Mouse (Mus musculus): ENCODE data around the gene Ppp4r1.

GRCm38 (mm10) chr17:65820197-65820596 lies 37.8 kb downstream of the Ppp4r1 start:
- TF ChIP-seq USF2 (conservative IDR thresholded peaks at IDR 0.05; ENCODE audit: low read depth, low read length): no peak
- no peak for TF ChIP-seq CHD2 (IDR thresholded peaks at IDR 0.05; ENCODE audit: low read length)
- no peak for TF ChIP-seq HCFC1 (IDR thresholded peaks at IDR 0.05; ENCODE audit: low read depth, low read length)
- no peak for TF ChIP-seq SIN3A (IDR thresholded peaks at IDR 0.05; ENCODE audit: low read length)
- TF ChIP-seq MYC (IDR thresholded peaks at IDR 0.05; ENCODE audit: low read depth, low read length): no peak
- TF ChIP-seq MAFK (IDR thresholded peaks at IDR 0.05; ENCODE audit: insufficient replicate concordance, low read length): no peak
- no peak for TF ChIP-seq CTCF (conservative IDR thresholded peaks at IDR 0.05 in 1 of 2, IDR thresholded peaks at IDR 0.05 in 1 of 2; ENCODE audit: low read depth in 2 of 2, low read length in 2 of 2)
- TF ChIP-seq IRF4 (IDR thresholded peaks at IDR 0.05; ENCODE audit: low read depth, low read length): no peak
- TF ChIP-seq ZC3H11A (IDR thresholded peaks at IDR 0.05; ENCODE audit: low read depth, low read length): no peak
- no peak for TF ChIP-seq ETS1 (conservative IDR thresholded peaks at IDR 0.05; ENCODE audit: low read depth, low read length)
- no peak for TF ChIP-seq MEF2A (IDR thresholded peaks at IDR 0.05; ENCODE audit: borderline replicate concordance, low read depth, low read length)
- TF ChIP-seq USF1 (IDR thresholded peaks at IDR 0.05; ENCODE audit: low read depth, low read length): no peak
